Mouse (Mus musculus) hindbrain, embryonic 11.5 days (tissue): ENCODE measurements around the gene Spata2l. TPM values are rescaled to one million over a fixed set of nuclear protein-coding genes. Genes with fewer than 3 reads are reported as not detected.

ENCODE experiments used
- ATAC-seq: fragments of 200-750 bp; cut with Nextera tagmentation; 2 replicates; pipeline ENCODE4 v1.8.0; 2017; ENCODE audit warnings: mild to moderate bottlenecking, moderate TSS enrichment, moderate library complexity; ENCODE audit not compliant: low FRiP score
- DNase-seq: peaks from one replicate; pipeline ENCODE4 v3.0.0-alpha.2; 2015; ENCODE audit warnings: low spot score
- H3K27ac ChIP-seq: fragments of 300-500 bp; sonication (generic); 2 replicates; pipeline ENCODE4 v1.5.1; 2014; ENCODE audit warnings: mild to moderate bottlenecking, low read depth, low read length
- H3K27me3 ChIP-seq: fragments of 300-500 bp; sonication (generic); 2 replicates; pipeline ENCODE4 v1.6.1; 2014; ENCODE audit warnings: mild to moderate bottlenecking, low read length, moderate library complexity, mixed read lengths; ENCODE audit not compliant: control insufficient read depth, insufficient read depth
- H3K36me3 ChIP-seq: fragments of 300-500 bp; sonication (generic); 2 replicates; pipeline ENCODE4 v1.6.1; 2014; ENCODE audit warnings: mild to moderate bottlenecking, low read length, moderate library complexity, mixed read lengths; ENCODE audit not compliant: control insufficient read depth, insufficient read depth
- H3K4me1 ChIP-seq: fragments of 300-500 bp; sonication (generic); replicated peaks from 2 replicates; pipeline ENCODE4 v1.6.1; 2014; ENCODE audit warnings: low read length, mixed read lengths; ENCODE audit not compliant: control insufficient read depth, insufficient read depth
- H3K4me2 ChIP-seq: fragments of 300-500 bp; sonication (generic); replicated peaks from 2 replicates; pipeline ENCODE4 v1.6.1; 2014; ENCODE audit warnings: mild to moderate bottlenecking, low read depth, low read length
- H3K4me3 ChIP-seq: fragments of 300-500 bp; sonication (generic); 2 replicates; pipeline ENCODE4 v1.5.1; 2014; ENCODE audit warnings: low read depth, low read length
- H3K9ac ChIP-seq: fragments of 300-500 bp; sonication (generic); 2 replicates; pipeline ENCODE4 v1.6.1; 2014; ENCODE audit warnings: low read depth, low read length
- H3K9me3 ChIP-seq: fragments of 300-500 bp; sonication (generic); 2 replicates; pipeline ENCODE4 v1.6.1; 2016; ENCODE audit warnings: low read length; ENCODE audit not compliant: control insufficient read depth
- WGBS: fragments of 180-500 bp; shearing (Covaris S2); extraction: QIAGEN DNeasy Blood & Tissue Kit; methylation state at CpG from one replicate; pipeline ENCODE4 v1.1.7; 2014; 5-methylcytosine and 5-hydroxymethylcytosine counted together
- polyA plus RNA-seq: library from polyadenylated mRNA; unstranded; fragments of >200 nt; fragmentation: Nextera tagmentation; extraction: Ambion mirVana; gene quantifications from 2 replicates; pipeline ENCODE4 v1.2.1, GENCODE M21; 2014

The Spata2l gene
- polyA plus RNA-seq, 1 experiment from 2014 or later, result 2.2 TPM

DNA sequence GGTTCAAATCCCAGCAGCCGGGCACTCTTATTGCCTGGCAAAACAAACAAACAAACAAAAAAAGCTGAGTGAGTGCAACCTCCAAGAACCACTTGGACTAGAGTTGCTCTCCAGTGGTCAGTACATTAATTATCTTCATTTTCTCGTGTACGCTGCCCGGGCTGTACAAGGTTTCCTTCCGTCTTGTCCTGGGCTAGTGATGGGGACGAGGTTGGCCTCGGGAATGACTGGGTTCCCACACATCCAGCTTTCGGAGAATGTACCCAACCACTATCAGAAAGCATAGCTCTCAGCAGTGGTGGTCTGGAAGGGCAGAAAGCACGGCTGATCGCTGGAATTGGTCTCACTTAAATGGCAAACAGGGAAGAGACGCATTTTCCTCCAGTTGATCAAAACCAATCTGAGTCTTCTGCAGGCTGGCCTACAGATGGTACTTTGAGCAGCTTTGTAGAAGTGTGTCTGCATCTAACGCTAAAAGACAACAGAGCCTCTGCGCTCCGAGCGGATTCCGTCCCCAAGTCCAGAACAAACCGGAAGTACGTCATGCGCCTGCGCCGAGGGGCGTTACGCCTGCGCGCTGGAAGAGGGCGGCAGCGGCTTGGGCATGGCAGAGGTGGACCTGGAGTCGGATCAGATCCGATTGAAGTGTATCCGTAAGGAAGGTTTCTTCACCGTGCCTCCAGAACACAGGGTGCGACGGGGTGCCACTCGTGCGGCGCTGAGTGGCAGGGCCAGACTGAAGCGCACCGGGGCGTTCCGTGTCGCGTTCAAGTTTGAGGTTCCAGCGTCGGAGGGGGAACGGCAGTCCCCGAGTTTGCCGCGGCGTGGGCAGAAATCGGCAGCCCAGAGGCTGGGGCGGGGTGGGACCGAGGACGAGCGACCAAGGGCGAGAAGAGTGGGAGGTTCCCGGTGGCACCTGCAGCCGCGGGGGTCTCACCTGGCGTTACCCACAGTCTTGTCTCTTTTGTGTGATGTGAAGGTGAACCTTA, 11.5 kb downstream of the Spata2l start, which contains the start of gene Cdk10:
TSS of gene Cdk10 (plus strand) at position 565 of the 989 bp plus-strand sequence.
- ATAC-seq, result peak; percentile 78
- Histone ChIP-seq H3K4me2 (peak within 1 kb of the TSS; percentile 87), H3K9me3 (no peaks in the 10 kb centered on the region), H3K27ac (peak within 1 kb of the TSS; percentile 47), H3K9ac (peak within 1 kb of the TSS; percentile 90), H3K36me3 (no peaks in the 10 kb centered on the region), H3K27me3 (no peaks in the 10 kb centered on the region), H3K4me1 (peaks cover 6% of the 10 kb centered on the region), H3K4me3 (peak within 1 kb of the TSS; percentile 84)
- DNase-seq, result peak; percentile 97
- WGBS, result 4% methylated on average over 59 of the region's 59 CpGs

DNA sequence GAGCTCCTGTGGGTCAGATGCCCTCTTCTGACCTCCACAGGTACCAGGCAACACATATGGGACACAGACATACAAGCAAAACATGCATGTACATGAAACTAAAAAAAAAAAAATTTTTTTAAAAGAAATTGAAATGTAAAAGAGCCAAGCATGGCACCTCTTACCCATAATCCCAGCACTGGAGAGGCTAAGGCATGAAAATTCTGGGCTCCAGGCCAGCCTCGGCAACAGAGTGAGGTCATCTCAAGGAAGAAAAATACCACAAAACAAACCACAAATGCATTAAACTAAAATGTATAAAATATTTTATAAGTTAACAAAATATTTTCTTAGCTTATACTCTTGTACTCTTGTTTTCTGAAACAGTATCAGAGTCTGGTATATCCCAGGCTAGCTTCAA, 15.1 kb downstream of the Spata2l start:
- no peak overlapping the region for H3K4me2 ChIP-seq
- DNase-seq (no peak), ATAC-seq (no peak)
- no peak overlapping the region for H3K9ac ChIP-seq
- no peaks in the 10 kb centered on the region for H3K9me3 ChIP-seq
- H3K27me3 ChIP-seq, result no peaks in the 10 kb centered on the region
- 90% methylated on average over 1 of the region's 1 CpGs for WGBS
- no peaks in the 10 kb centered on the region for H3K36me3 ChIP-seq
- H3K4me1 ChIP-seq, result peaks cover 6% of the 10 kb centered on the region
- no peak overlapping the region for H3K27ac ChIP-seq
- no peak overlapping the region for H3K4me3 ChIP-seq

DNA sequence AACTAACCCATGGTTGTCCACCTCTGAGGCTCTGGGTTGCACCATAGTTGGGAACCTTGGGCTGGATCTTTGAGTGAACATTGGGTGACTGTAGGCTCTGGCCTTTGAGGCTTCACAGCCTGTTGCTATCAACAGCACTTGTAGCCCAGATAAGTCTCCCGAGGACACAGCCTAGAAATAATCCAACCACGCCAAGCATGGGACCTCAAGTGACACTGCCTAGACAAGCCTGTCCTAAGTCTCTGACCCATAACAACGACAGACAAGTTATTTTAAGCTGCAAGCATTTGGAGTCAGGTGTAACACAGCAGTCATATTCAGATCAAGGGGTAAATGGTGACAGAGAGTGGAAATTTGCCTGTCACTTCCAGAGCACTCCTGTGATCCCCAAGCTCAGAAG, 20.6 kb downstream of the Spata2l start:
- 74% methylated on average over 3 of the region's 3 CpGs for WGBS
- H3K4me2 ChIP-seq, result no peak overlapping the region
- no peak overlapping the region for H3K27ac ChIP-seq
- no peaks in the 10 kb centered on the region for H3K27me3 ChIP-seq
- H3K4me1 ChIP-seq, result peaks cover 5% of the 10 kb centered on the region; the same call in 1 of the 2 replicates
- no peak for DNase-seq
- ATAC-seq, result no peak
- H3K4me3 ChIP-seq, result no peak overlapping the region
- no peaks in the 10 kb centered on the region for H3K9me3 ChIP-seq
- no peaks in the 10 kb centered on the region for H3K36me3 ChIP-seq
- H3K9ac ChIP-seq, result no peak overlapping the region

DNA sequence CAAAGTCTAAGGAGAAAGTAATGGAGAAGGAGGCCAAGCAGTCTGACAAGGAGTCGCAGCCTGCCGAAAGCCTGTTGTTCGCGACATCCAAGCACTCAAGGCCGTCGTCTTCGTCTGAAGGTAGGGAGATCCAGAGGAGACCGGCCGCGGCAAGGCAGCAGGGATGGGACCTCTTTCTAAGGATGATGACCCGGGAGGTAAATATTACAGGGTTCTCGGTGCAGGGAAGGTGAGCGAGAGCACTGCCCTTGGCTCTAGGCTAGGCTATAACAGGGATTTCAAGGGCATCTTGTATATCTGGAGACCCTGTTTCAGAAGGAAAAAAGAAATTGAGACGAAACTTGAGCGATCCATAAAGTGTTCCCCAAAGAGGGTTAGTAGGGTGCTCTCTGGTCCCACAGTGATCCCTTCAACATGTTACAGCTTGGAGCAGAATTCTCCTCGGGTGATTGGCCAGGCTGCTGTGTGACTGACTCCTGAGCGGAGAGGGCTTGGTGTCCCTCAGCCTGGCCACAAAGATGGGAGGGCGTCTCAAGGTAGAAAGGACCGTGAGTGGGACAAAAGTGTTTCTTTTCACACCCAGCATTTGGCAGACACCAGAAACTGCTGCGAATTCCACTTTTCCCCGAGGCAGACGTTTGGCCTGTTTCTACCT, 22.8 kb downstream of the Spata2l start:
- ATAC-seq, result no peak
- H3K4me1 ChIP-seq, result peaks cover 5% of the 10 kb centered on the region; the same call in 1 of the 2 replicates

DNA sequence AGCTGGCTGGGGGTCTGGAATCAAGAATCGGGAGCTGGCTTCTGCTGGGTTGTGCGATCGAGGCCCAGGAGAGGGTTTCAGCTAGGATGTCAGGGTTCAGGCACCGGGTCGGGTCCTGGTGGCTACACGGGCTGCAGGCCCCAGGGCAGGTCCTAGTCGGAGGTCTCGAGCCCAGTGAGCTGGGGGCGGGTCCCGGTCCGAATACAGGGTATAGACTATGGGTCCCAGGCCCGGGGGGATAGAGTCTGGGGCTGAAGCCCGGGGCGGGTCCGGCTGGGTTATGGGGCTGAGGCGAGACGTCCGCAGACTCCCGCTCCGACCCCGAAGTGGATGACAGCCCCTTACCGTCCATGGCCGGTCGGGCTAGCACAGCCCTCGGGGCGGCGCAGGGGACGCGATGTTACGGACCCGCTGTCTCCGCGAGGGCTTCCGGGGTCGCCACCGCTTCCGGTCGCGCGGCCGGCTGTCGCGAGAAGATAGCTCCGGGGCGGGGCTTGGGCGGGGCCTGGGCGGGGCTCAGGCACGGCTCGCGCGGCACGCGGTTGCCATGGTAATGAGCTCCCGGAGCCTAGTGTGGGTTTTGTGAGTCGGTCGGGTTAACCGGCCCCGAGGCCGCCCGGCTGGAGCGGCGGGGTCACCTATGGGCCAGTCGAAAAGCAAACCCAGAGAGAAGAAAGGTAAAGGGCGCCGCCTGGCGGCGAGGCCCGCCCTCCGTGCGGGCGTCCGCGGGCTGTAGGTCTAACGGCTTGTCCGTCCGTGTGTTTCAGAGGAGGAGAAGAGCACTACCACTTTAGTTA, 23.5 kb downstream of the Spata2l start, which contains the start of the genes Chmp1a and Spata33:
TSS of gene Chmp1a (minus strand) at position 443 of the 797 bp plus-strand sequence.
TSS of gene Spata33 (plus strand) at position 512 of the 797 bp plus-strand sequence.
- H3K27me3 ChIP-seq, result no peaks in the 10 kb centered on the region
- peak within 1 kb of the TSS; percentile 79 for H3K9ac ChIP-seq
- 1% methylated on average over 73 of the region's 76 CpGs for WGBS
- peak; percentile 97 for DNase-seq
- peak within 1 kb of the TSS; percentile 79 for H3K4me2 ChIP-seq
- H3K4me3 ChIP-seq, result peak within 1 kb of the TSS; percentile 77
- peak; percentile 96 for ATAC-seq
- no peaks in the 10 kb centered on the region for H3K9me3 ChIP-seq
- H3K36me3 ChIP-seq, result 0 out of 2 replicates have a peak, but pooled peaks cover 2% of the 10 kb centered on the region
- H3K4me1 ChIP-seq, result peaks cover 5% of the 10 kb centered on the region; the same call in 1 of the 2 replicates
- H3K27ac ChIP-seq, result peak within 1 kb of the TSS; percentile 37; the same call in 1 of the 2 replicates

More for the DNA sequence above, 22.8 kb downstream of the Spata2l start:
- Histone ChIP-seq H3K27me3 (no peaks in the 10 kb centered on the region), H3K27ac (peak overlapping the region; percentile 37; the same call in 1 of the 2 replicates), H3K36me3 (0 out of 2 replicates have a peak, but pooled peaks cover under 1% of the 10 kb centered on the region), H3K4me2 (peak overlapping the region; percentile 79), H3K9me3 (no peaks in the 10 kb centered on the region), H3K4me3 (peak overlapping the region; percentile 77), H3K9ac (peak overlapping the region; percentile 55)
- 23% methylated on average over 22 of the region's 22 CpGs for WGBS
- DNase-seq, result no peak

DNA sequence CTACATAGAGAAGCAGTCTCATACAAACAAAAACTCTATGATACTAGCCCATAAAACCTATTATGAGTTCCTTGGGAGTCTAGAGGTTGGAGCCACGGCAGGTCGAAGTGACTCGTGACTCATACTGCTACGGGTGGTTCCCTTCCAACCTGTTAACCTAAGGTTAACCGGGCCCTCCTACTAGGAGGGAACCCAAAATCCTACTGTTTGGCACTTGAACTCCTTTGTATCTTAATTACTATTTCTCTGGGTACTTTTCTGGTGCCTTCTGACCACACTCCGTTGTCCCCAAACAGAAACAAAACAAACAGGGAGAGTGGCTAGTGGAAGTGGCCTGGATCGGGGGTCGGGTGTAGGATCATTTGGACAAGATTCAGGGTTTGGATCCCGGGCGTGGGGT, 24.2 kb downstream of the Spata2l start:
- Histone ChIP-seq H3K27me3 (no peaks in the 10 kb centered on the region), H3K4me2 (peak overlapping the region; percentile 79), H3K9ac (peak overlapping the region; percentile 79), H3K9me3 (no peaks in the 10 kb centered on the region), H3K4me3 (peak overlapping the region; percentile 77), H3K36me3 (0 out of 2 replicates have a peak, but pooled peaks cover 6% of the 10 kb centered on the region), H3K4me1 (peaks cover 5% of the 10 kb centered on the region; the same call in 1 of the 2 replicates), H3K27ac (no peak overlapping the region)
- ATAC-seq, result no peak
- 48% methylated on average over 10 of the region's 10 CpGs for WGBS
- no peak for DNase-seq

DNA sequence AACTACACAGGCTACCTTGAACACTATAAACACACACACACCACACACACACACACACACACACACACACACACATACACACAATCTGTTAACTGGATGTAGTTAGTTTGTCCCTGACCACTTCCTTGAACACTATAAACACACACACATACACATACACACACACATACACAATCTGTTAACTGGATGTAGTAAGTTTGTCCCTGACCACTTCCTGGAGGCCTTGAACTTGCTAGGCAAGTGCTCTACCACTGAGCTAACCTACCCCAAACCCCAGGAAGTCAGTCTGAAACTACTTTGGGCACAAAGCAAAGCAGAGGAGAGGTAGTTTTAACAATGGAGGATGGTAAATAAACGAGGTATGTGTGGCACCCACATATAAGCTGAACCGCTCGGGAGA, 32.5 kb downstream of the Spata2l start:
- DNase-seq, result no peak
- 94% methylated on average over 3 of the region's 3 CpGs for WGBS
- no peaks in the 10 kb centered on the region for H3K4me1 ChIP-seq
- H3K4me3 ChIP-seq, result no peak overlapping the region
- no peaks in the 10 kb centered on the region for H3K9me3 ChIP-seq
- no peak overlapping the region for H3K27ac ChIP-seq
- H3K9ac ChIP-seq, result no peak overlapping the region
- ATAC-seq, result no peak
- H3K4me2 ChIP-seq, result no peak overlapping the region
- 0 out of 2 replicates have a peak, but pooled peaks cover 6% of the 10 kb centered on the region for H3K36me3 ChIP-seq
- H3K27me3 ChIP-seq, result no peaks in the 10 kb centered on the region

DNA sequence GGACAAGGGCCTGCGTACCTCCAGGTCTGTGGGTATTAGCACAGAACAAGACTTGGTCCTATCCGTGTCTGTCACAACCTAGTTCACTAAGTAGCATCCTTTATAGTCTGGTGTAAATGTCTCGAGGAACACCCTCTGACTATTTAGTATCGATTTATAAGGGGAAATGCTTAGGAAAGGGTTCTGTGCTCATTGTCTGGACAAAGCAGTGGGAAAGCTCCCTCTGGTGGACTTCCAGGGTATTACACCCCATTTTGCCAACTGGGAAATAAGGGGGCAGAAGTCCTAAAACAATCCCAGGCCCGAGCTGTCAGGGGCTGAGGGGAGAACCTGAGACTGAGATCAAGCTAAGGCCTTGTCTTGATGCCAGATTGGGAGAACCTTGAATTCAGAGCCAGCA, 33.7 kb downstream of the Spata2l start:
- no peak for ATAC-seq
- Histone ChIP-seq H3K9ac (no peak overlapping the region), H3K9me3 (no peaks in the 10 kb centered on the region), H3K4me3 (no peak overlapping the region), H3K36me3 (0 out of 2 replicates have a peak, but pooled peaks cover 2% of the 10 kb centered on the region), H3K4me1 (no peaks in the 10 kb centered on the region), H3K27me3 (no peaks in the 10 kb centered on the region), H3K27ac (no peak overlapping the region), H3K4me2 (no peak overlapping the region)
- whole genome bisulfite sequencing, result 37% methylated on average over 5 of the region's 5 CpGs
- peak; percentile 92 for DNase-seq
